Mouse (Mus musculus): ENCODE measurements at regions not wholly inside any gene's neighbourhood (a gene's known extent, or its start where the extent isn't known, plus 50 kb on each side); places are given as distances from the start of the nearest gene placed in this dataset.

DNA sequence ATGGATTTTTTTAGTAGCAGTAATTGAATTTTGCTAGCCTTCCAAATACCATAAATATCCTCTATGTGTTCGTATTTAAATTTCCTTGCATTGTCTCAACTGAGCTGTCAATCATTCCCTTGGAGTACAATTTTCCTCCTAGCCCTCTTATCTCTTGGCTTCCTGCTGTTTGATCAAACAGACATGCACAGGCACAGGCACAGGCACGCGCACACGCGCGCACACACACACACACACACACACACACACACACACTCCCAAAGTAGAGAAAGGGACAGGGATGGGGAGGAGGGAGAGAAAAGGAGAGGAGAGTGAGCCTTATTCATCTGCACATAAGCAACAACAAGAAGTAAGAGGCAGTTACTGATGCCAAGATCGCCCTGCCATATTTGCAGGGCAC lies 760.9 kb downstream of the Defb40 start:
- Histone ChIP-seq H3K4me1 (ENCODE audit: insufficient read depth, low read depth, low read length) (no peaks in the 10 kb centered on the region), H3K4me3 (ENCODE audit: low read depth, low read length) (no peak overlapping the region), H3K27ac (ENCODE audit: low read length) (no peak overlapping the region), H3K9ac (replicated peaks; ENCODE audit: low read depth) (no peak overlapping the region), H3K4me2 (replicated peaks; ENCODE audit: low read depth, low read length) (no peak overlapping the region), H3K36me3 (ENCODE audit: insufficient read depth, low read length) (no peaks in the 10 kb centered on the region), H3K27me3 (replicated peaks; ENCODE audit: insufficient read depth, low read length) (no peaks in the 10 kb centered on the region), H3K9me3 (ENCODE audit: low read length) (no peaks in the 10 kb centered on the region)
- DNase-seq (ENCODE audit: low spot score) (no peak), ATAC-seq (no peak)
- 61% methylated on average over 7 of the region's 7 CpGs for WGBS
- TF ChIP-seq EP300 (IDR thresholded peaks at IDR 0.05), result no peak
- TF ChIP-seq CTCF (IDR thresholded peaks at IDR 0.05), result no peak

DNA sequence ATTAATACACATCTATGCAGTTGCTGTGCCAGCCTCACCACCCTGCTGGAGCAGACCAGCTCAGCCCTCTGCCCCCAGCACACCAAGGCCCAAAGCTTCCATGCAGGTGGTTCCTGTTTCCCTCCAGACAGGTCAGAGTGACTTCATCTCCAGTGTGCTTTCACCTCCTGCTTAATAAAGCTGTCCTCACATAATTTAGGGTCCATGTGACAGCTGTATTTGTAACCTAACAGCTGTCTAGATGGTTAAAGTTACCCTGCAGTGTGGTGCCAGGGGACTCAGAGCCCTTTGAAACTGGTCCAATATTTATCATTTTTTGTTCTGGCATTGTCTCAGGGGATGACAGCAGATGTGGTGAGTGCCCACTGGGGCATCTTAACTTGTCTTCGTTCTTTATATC lies 761.5 kb downstream of the Defb40 start:
- Histone ChIP-seq H3K27me3 (replicated peaks; ENCODE audit: insufficient read depth, low read length) (no peaks in the 10 kb centered on the region), H3K9me3 (ENCODE audit: low read length) (no peaks in the 10 kb centered on the region), H3K9ac (replicated peaks; ENCODE audit: low read depth) (no peak overlapping the region), H3K4me1 (ENCODE audit: insufficient read depth, low read depth, low read length) (no peaks in the 10 kb centered on the region), H3K36me3 (ENCODE audit: insufficient read depth, low read length) (no peaks in the 10 kb centered on the region), H3K4me2 (replicated peaks; ENCODE audit: low read depth, low read length) (no peak overlapping the region), H3K4me3 (ENCODE audit: low read depth, low read length) (no peak overlapping the region), H3K27ac (ENCODE audit: low read length) (no peak overlapping the region)
- TF ChIP-seq EP300 (IDR thresholded peaks at IDR 0.05) (no peak), CTCF (IDR thresholded peaks at IDR 0.05) (no peak)
- no peak for ATAC-seq
- no peak for DNase-seq (ENCODE audit: low spot score)
- 45% methylated on average over 1 of the region's 1 CpGs for WGBS

DNA sequence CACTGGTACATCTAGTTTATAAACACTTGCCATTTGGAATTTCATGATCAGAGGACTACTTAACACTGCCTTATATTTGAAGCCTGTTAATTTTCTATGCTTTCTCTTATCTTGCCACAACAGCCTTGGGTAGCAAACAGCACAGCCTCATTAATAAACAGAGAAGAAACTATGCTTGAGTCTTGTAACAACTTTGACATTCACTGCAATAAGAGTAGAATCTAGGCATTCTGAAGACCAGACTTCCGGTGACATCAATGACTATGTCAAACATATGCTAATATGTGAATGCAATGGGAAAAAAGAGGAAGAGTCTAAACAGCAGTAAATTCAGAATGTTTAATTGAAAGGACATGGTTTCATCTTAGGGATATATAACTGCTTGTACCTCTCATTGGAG lies 768.0 kb downstream of the Defb40 start:
- Histone ChIP-seq H3K4me2 (replicated peaks; ENCODE audit: low read depth, low read length) (no peak overlapping the region), H3K9me3 (ENCODE audit: low read length) (no peaks in the 10 kb centered on the region), H3K4me1 (ENCODE audit: insufficient read depth, low read depth, low read length) (no peaks in the 10 kb centered on the region), H3K27ac (ENCODE audit: low read length) (no peak overlapping the region), H3K4me3 (ENCODE audit: low read depth, low read length) (no peak overlapping the region), H3K9ac (replicated peaks; ENCODE audit: low read depth) (no peak overlapping the region), H3K27me3 (replicated peaks; ENCODE audit: insufficient read depth, low read length) (no peaks in the 10 kb centered on the region), H3K36me3 (ENCODE audit: insufficient read depth, low read length) (no peaks in the 10 kb centered on the region)
- TF ChIP-seq CTCF (IDR thresholded peaks at IDR 0.05), result no peak
- TF ChIP-seq EP300 (IDR thresholded peaks at IDR 0.05), result no peak
- 83% methylated on average over 1 of the region's 1 CpGs for WGBS
- DNase-seq (ENCODE audit: low spot score) (no peak), ATAC-seq (no peak)

DNA sequence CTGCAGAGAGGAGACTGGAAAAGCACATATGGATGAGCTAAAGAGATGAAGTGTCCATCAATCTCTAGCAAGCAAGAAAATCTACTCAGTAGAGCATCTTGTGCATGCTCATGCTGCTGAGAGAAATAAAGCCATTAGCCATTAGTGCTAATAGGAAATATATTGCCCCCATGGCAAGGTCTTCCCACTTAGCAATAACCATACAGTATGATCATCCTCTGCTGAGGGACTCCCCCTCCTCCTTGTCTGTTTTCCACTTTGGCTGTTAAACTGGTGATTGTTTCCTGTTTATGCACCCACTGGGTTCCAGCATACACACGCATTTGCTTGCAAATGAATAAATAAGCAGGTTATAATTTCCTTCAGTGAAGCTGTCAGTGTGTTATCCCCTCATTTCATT lies 769.4 kb downstream of the Defb40 start:
- Histone ChIP-seq H3K4me1 (ENCODE audit: insufficient read depth, low read depth, low read length) (no peaks in the 10 kb centered on the region), H3K27ac (ENCODE audit: low read length) (no peak overlapping the region), H3K27me3 (replicated peaks; ENCODE audit: insufficient read depth, low read length) (no peaks in the 10 kb centered on the region), H3K9ac (replicated peaks; ENCODE audit: low read depth) (no peak overlapping the region), H3K4me2 (replicated peaks; ENCODE audit: low read depth, low read length) (no peak overlapping the region), H3K36me3 (ENCODE audit: insufficient read depth, low read length) (no peaks in the 10 kb centered on the region), H3K4me3 (ENCODE audit: low read depth, low read length) (no peak overlapping the region), H3K9me3 (ENCODE audit: low read length) (no peaks in the 10 kb centered on the region)
- ATAC-seq, result no peak
- WGBS, result 68% methylated on average over 1 of the region's 1 CpGs
- no peak for TF ChIP-seq CTCF (IDR thresholded peaks at IDR 0.05)
- TF ChIP-seq EP300 (IDR thresholded peaks at IDR 0.05), result no peak
- DNase-seq (ENCODE audit: low spot score), result no peak

GRCm38 (mm10) chr8:18187486-18187885 lies 790.6 kb downstream of the Defb40 start:
- Histone ChIP-seq H3K27ac (ENCODE audit: low read length) (no peak overlapping the region), H3K27me3 (replicated peaks; ENCODE audit: insufficient read depth, low read length) (no peaks in the 10 kb centered on the region), H3K4me1 (ENCODE audit: insufficient read depth, low read depth, low read length) (no peaks in the 10 kb centered on the region), H3K9me3 (ENCODE audit: low read length) (no peaks in the 10 kb centered on the region), H3K4me2 (replicated peaks; ENCODE audit: low read depth, low read length) (no peak overlapping the region), H3K4me3 (ENCODE audit: low read depth, low read length) (no peak overlapping the region), H3K36me3 (ENCODE audit: insufficient read depth, low read length) (no peaks in the 10 kb centered on the region), H3K9ac (replicated peaks; ENCODE audit: low read depth) (no peak overlapping the region)
- DNase-seq (ENCODE audit: low spot score) (no peak), ATAC-seq (no peak)
- TF ChIP-seq CTCF (IDR thresholded peaks at IDR 0.05) (no peak), EP300 (IDR thresholded peaks at IDR 0.05) (no peak)

DNA sequence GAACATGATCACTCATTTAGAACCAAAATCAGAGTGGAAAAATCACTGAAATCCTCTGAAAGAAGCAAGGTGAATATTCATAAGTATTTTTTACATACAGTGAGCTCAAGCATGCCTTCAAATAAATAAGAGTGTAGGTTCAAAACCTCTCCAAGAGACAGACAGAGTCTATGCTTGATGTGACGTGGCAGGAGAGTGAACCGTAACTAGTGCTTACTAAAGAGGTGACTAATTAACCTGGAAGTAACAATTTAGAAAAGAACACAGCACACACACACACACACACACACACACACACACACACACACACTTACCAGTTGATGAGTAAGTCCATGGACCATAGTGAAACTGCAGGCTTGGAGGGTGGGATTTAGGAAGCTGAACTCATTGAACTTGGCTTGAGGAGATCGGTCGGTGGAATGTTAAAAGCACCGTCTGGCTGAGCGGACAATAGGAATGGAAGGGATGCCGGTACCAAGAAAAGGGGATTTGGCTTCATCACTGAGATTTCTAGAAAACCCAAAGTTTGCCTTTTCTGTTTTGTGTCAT lies 802.4 kb downstream of the Defb40 start:
- WGBS, result 83% methylated on average over 7 of the region's 7 CpGs
- no peaks in the 10 kb centered on the region for H3K4me1 ChIP-seq (ENCODE audit: insufficient read depth, low read depth, low read length)
- ATAC-seq, result no peak

DNA sequence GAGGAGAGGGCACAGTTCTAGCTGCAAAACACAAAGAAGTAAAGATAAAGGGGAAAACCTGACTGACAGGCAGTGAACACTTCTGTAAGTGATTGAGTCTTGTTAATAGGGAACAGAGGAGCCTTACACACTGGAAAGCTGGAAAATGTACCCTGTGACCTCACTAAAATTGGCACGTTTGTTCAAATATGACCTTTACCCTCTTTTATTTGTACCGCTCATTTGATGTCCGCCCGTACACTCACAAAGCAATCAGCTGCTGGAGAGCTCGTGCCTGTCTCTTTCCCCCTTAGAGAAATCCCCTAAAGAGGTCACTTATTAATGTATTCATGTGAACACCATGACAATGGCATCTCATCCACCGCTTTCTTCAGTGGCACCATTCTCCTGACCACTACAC lies 819.4 kb downstream of the Defb40 start:
- Histone ChIP-seq H3K27me3 (replicated peaks; ENCODE audit: insufficient read depth, low read length) (no peaks in the 10 kb centered on the region), H3K4me1 (ENCODE audit: insufficient read depth, low read depth, low read length) (no peaks in the 10 kb centered on the region), H3K9me3 (ENCODE audit: low read length) (no peaks in the 10 kb centered on the region), H3K9ac (replicated peaks; ENCODE audit: low read depth) (no peak overlapping the region), H3K4me3 (ENCODE audit: low read depth, low read length) (no peak overlapping the region), H3K4me2 (replicated peaks; ENCODE audit: low read depth, low read length) (no peak overlapping the region), H3K36me3 (ENCODE audit: insufficient read depth, low read length) (no peaks in the 10 kb centered on the region), H3K27ac (ENCODE audit: low read length) (no peak overlapping the region)
- WGBS, result 32% methylated on average over 6 of the region's 6 CpGs
- ATAC-seq (no peak), DNase-seq (ENCODE audit: low spot score) (no peak)
- no peak for TF ChIP-seq EP300 (IDR thresholded peaks at IDR 0.05)
- no peak for TF ChIP-seq CTCF (IDR thresholded peaks at IDR 0.05)

More for the DNA sequence above, 802.4 kb downstream of the Defb40 start:
- H3K9me3 ChIP-seq (ENCODE audit: low read length), result no peaks in the 10 kb centered on the region
- H3K27me3 ChIP-seq (replicated peaks; ENCODE audit: insufficient read depth, low read length), result no peaks in the 10 kb centered on the region
- no peak overlapping the region for H3K9ac ChIP-seq (replicated peaks; ENCODE audit: low read depth)
- no peak for TF ChIP-seq CTCF (IDR thresholded peaks at IDR 0.05)
- no peak for TF ChIP-seq EP300 (IDR thresholded peaks at IDR 0.05)
- no peak for DNase-seq (ENCODE audit: low spot score)
- no peak overlapping the region for H3K4me2 ChIP-seq (replicated peaks; ENCODE audit: low read depth, low read length)
- H3K27ac ChIP-seq (ENCODE audit: low read length), result no peak overlapping the region
- no peaks in the 10 kb centered on the region for H3K36me3 ChIP-seq (ENCODE audit: insufficient read depth, low read length)
- H3K4me3 ChIP-seq (ENCODE audit: low read depth, low read length), result no peak overlapping the region
